Mouse (Mus musculus): Measurements from ENCODE around the gene Lgr6. TPM values are rescaled to one million over a fixed set of nuclear protein-coding genes. Genes with fewer than 3 reads are reported as not detected.

Lgr6 gene
- total RNA-seq, 2 experiments from 2014 or later = 1.6 to 2.3 TPM

- no peak for DNase-seq
- intact Hi-C loops (cut with DNase I) = no loop called here
Measured at GRCm38 (mm10) chr1:134965430-134965829, 139.6 kb downstream of the Lgr6 start.

DNA sequence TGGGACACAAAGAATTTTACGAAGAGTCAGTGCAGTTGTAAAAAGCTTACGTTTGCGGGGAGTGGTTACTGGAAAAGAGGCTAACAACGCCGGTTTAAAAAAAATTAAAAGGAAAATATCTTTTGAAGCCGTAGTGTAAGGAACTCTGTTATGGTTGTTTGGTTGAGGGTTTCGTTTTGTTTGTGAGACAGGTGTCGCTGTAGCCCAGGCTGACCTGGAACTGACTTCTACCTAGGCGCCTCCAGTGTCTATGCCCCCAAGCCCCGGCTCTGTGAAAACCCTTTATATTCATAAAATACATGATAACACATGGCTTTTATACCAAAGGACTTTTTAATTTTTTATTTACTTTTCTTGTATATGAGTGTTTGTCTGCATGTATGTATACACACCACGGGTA is 142.3 kb downstream of the Lgr6 start:
- intact Hi-C loops (cut with DNase I) = no loop called here
- DNase-seq = no peak

- DNase-seq = peak; percentile 97
- intact Hi-C loops (cut with DNase I) = no loop called here
Measured at GRCm38 (mm10) chr1:134962053-134962803, 142.8 kb downstream of the Lgr6 start, which contains the start of gene Ube2t. Ube2t (plus strand) TSS chr1:134962565.

DNA sequence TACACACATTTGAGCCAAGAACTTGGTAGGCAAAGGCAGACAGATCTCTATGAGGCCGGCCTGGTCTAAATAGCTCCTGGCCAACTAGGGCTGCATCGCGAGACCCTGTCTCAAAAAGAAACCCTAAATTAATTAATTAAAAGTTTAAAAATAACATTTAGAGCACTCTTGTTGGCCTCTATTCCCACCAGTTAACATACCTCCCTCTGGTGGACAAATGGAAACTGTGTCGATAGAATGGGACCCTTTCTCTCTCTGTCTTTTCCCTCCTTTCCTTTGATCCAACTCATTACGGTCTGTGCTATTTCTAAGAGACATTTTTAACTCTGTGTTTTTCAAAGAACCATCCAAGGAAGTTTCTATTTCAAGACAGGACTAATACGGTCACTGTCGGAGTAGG is 144.4 kb downstream of the Lgr6 start:
- intact Hi-C loops (cut with DNase I) = no loop called here
- no peak for DNase-seq

DNA sequence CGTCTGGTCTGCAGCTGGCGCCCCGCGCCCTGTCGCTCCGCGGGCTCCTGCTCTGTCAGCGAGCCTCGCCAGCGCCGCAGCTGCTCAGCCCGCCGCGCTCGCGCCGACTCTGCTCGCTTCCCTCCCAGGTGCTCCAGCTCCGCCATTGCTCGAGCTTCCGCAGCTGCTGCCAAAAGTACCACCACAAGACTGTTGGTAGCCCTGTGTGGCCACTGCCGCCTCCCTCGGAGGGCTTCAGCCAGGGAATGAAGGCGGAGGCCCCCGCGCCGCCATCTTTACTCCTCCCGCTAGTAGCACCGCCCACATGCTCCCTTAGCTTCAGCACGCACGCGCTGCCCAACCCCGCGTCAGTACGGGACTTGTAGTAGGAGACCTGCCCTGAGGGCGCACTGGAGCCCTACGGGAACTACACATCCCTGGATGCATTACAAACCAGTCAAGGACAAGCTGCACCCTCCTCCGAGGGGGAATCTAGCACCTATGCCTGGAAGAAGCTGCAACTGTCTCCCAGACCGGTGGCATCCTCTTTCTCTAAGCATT is 149.4 kb downstream of the Lgr6 start, which contains the start of gene Ppp1r12b:
Gene Ppp1r12b, minus strand, starts transcription at position 306 of the 540 bp plus-strand sequence.
- intact Hi-C loops (cut with DNase I) = no loop called here

GRCm38 (mm10) chr1:134955050-134955636 is 149.9 kb downstream of the Lgr6 start:
- DNase-seq = no peak
- intact Hi-C loops (cut with DNase I) = no loop called here

More for the DNA sequence above, 149.4 kb downstream of the Lgr6 start, which contains the start of gene Ppp1r12b:
- DNase-seq = peak; percentile 99

DNA sequence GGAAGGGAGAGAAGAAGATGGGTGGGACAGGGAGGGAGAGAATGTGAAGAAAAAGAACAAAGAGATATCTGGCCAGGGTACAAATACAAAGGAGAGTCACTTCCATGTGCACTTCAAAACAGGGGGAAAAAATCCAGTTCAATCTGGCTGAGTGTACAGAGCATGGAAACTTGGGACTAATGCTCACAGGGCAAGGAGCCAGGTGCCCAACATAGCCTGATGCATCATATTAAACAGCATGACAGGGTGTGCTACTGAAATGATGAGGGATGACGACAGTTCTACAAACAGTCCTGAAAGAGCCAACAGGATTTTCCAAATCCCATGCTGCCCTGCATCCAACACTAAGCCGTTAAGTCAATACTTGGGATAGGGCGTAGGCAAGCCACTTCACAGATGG is 155.1 kb downstream of the Lgr6 start:
- peak; percentile 39 for DNase-seq
- intact Hi-C loops (cut with DNase I) = no loop called here

DNA sequence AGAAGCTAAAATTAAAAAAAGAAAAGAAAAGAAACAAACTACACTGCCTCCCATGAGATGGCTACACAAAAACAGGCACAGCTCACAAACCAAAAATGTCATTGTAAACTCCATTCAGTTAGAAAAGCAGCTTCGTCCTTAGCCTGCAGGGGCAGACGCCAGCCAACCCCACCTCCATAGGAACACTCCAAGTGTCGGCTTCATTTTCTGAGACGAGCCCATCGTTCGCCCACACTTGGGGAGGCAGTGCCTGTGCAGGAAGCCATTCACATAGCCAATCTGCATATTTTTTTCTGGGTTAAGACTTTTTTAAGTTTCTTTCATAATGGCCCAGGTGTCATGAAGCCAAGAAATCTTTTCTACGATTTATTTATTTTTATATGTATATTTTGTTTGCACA is 157.5 kb downstream of the Lgr6 start:
- DNase-seq = no peak
- intact Hi-C loops (cut with DNase I) = no loop called here

- intact Hi-C loops (cut with DNase I) = no loop called here
- DNase-seq = no peak
Measured at GRCm38 (mm10) chr1:134942898-134943297, 162.2 kb downstream of the Lgr6 start.

GRCm38 (mm10) chr1:134940863-134941262 is 164.2 kb downstream of the Lgr6 start:
- no peak for DNase-seq
- intact Hi-C loops (cut with DNase I) = no loop called here

DNA sequence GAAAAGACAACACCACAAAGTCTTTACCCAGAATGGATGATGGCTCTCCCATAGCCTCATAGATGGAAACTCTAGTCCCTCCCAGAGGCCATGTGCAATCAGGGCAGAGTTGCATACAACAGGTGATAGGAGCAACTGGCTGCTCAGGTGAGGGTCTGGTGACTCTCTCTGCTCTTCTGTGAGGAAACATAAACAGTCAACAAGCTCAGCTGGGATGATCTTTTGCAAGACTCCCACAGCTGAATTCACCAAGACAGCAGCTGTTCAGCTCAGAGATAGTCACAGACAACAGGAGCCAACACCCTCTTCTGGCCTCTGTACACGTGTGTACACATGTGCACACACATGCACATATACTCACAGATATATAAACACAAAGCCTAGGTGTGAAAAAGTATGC is 166.8 kb downstream of the Lgr6 start:
- intact Hi-C loops (cut with DNase I) = no loop called here
- no peak for DNase-seq

GRCm38 (mm10) chr1:134936335-134936734 is 168.7 kb downstream of the Lgr6 start:
- DNase-seq = no peak
- intact Hi-C loops (cut with DNase I) = no loop called here

Other genes starting within 250 kb of the Lgr6 start
- gene Ppp1r12b, start 149.3 kb downstream of the Lgr6 start, total RNA-seq (2021) = 10 to 100 TPM; 61.4 to 62.1 TPM
- gene Ube2t, start 142.7 kb downstream of the Lgr6 start, total RNA-seq (2021) = 1 to 10 TPM; 2.3 to 3.0 TPM
- gene Ptpn7, start 27.4 kb upstream of the Lgr6 start, total RNA-seq (2021) = under 1 TPM; 0.10 to 0.24 TPM
- 100 to 1,000 TPM; 508 to 512 TPM for gene Arl8a, start 41.5 kb upstream of the Lgr6 start, total RNA-seq (2021)
- 10 to 100 TPM; 15.8 to 18.8 TPM for gene Gpr37l1, start 62.4 kb upstream of the Lgr6 start, total RNA-seq (2021)
- gene Elf3, start 153.3 kb upstream of the Lgr6 start, total RNA-seq (2021) = under 1 TPM in 1 of 2 experiments, not detected in 1; 0.24 TPM
- 10 to 100 TPM; 57.4 to 60.6 TPM for gene Rnpep, start 178.8 kb upstream of the Lgr6 start, total RNA-seq (2021)
- 100 to 1,000 TPM; 109 to 112 TPM for gene Timm17a, start 208.5 kb upstream of the Lgr6 start, total RNA-seq (2021)
- gene Lmod1, start 219.5 kb upstream of the Lgr6 start, total RNA-seq (2021) = under 1 TPM; 0.30 to 0.46 TPM

All from left cerebral cortex, postnatal 4 days (tissue).